Comparison of ENCODE assay signal across 22 mouse cellular contexts in the genomic region with DNA sequence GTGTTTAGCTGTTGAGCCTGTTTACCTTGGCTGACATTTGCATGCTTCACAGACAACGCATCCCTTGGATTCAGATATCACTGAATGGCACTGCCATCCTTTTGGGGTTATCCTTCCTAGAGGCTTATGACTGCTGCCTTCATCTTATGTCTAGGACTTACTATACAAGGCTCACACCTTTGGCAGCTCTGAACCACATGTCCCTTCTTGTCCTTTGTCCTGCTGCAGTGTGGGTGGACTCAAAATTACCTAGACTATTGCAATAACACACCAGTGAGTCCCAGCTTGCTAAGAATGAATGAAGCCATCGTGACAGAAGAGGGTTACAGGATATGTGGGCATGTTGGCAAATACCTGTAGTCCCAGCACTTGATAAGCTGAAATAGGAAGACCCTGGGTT.
"Had no signal": no experiment of that assay in that cellular context is flagged by ENCODE, and none has a peak within 500 bp of the region (broad histone marks: within the 10 kb centered on the region; RNA-seq: fewer than 3 reads in every experiment).

No protein-coding gene starts in this region.

- H3K9ac ChIP-seq: heart, embryonic 12.5 days; hindbrain, embryonic 13.5 days; hindbrain, embryonic 15.5 days; kidney, embryonic 15.5 days; limb, embryonic 13.5 days; limb, embryonic 15.5 days; liver, embryonic 12.5 days; liver, embryonic 14.5 days had no signal

- ATAC-seq: hindbrain, postnatal 0 days; intestine, embryonic 16.5 days; liver, embryonic 12.5 days had no signal

- H3K36me3 ChIP-seq: heart, embryonic 12.5 days; hindbrain, embryonic 13.5 days; hindbrain, embryonic 15.5 days; kidney, embryonic 15.5 days; limb, embryonic 13.5 days; limb, embryonic 15.5 days; liver, embryonic 12.5 days had no signal

- H3K27ac ChIP-seq: gastrocnemius, adult 2 months; hindbrain, embryonic 13.5 days; hindbrain, embryonic 15.5 days; hindbrain, postnatal 0 days; kidney, embryonic 15.5 days; kidney, postnatal 0 days; limb, embryonic 13.5 days; limb, embryonic 15.5 days; liver, embryonic 12.5 days; liver, embryonic 14.5 days had no signal

- H3K4me2 ChIP-seq: heart, embryonic 12.5 days; hindbrain, embryonic 13.5 days; hindbrain, embryonic 15.5 days; kidney, embryonic 15.5 days; limb, embryonic 13.5 days; limb, embryonic 15.5 days; liver, embryonic 12.5 days had no signal

- H3K4me3 ChIP-seq: gastrocnemius, adult 2 months; heart, embryonic 12.5 days; hindbrain, embryonic 13.5 days; hindbrain, embryonic 15.5 days; kidney, embryonic 15.5 days; limb, embryonic 13.5 days; limb, embryonic 15.5 days; liver, embryonic 12.5 days had no signal

- H3K9me3 ChIP-seq: heart, embryonic 12.5 days; hindbrain, embryonic 13.5 days; hindbrain, embryonic 15.5 days; kidney, embryonic 15.5 days; limb, embryonic 13.5 days; limb, embryonic 15.5 days; liver, embryonic 12.5 days had no signal

- H3K27me3 ChIP-seq: heart, embryonic 12.5 days; hindbrain, embryonic 15.5 days; kidney, embryonic 15.5 days; limb, embryonic 15.5 days; liver, embryonic 12.5 days had no signal

- DNase-seq: gastrocnemius, postnatal 10 days; gastrocnemius, postnatal 25 days; heart, postnatal 36 days; kidney, adult 11 months; kidney, adult 2 months; kidney, adult 9 months; kidney, postnatal 14 days; kidney, postnatal 36 days; layer of hippocampus, postnatal 36 days; lung, adult 18-20 months had no signal
